Mouse (Mus musculus) liver, postnatal 0 days (tissue): ENCODE measurements around the gene Snrpa.

Experiments used
- CTCF ChIP-seq: sonication (generic); IDR thresholded peaks from 2 replicates; pipeline ENCODE4 v1.5.1; 2016; ENCODE audit warnings: antibody characterized with exemption, low read depth
- EP300 ChIP-seq: IDR thresholded peaks from 2 replicates; pipeline ENCODE4 v1.6.1; 2016; ENCODE audit warnings: antibody characterized with exemption, low read depth, mild to moderate bottlenecking

GRCm38 (mm10) chr7:27227676-27228075 lies 31.6 kb upstream of the Snrpa start:
- TF ChIP-seq CTCF (no peak), EP300 (no peak)
